Mouse (Mus musculus) CH12.LX (cell line): ENCODE data around the gene Plekhf1. TPM values are rescaled to one million over a fixed set of nuclear protein-coding genes. Genes with fewer than 3 reads are reported as not detected.

Experiments used
- DNase-seq: peaks from one replicate; pipeline ENCODE4 v3.0.0-alpha.2; 2013; ENCODE audit errors: extremely low read depth
- H3K27ac ChIP-seq: 2 replicates; pipeline ENCODE4 v1.5.1; 2012; ENCODE audit warnings: low read depth, mild to moderate bottlenecking, control low read depth, moderate library complexity; ENCODE audit not compliant: insufficient read depth
- H3K27me3 ChIP-seq: replicated peaks from 2 replicates; pipeline ENCODE3; 2012; ENCODE audit warnings: inconsistent platforms
- H3K36me3 ChIP-seq, 2 experiments: replicated peaks in 1 of 2; 2 replicates each; pipeline versions ENCODE3 to v1.6.1; 2012; ENCODE audit warnings: inconsistent platforms in 1 of 2, low read length in 1 of 2, mild to moderate bottlenecking in 1 of 2, mixed read lengths in 1 of 2, moderate library complexity in 1 of 2; ENCODE audit not compliant: control insufficient read depth in 1 of 2, insufficient read depth in 1 of 2
- H3K4me1 ChIP-seq, 2 experiments: 2 replicates each; pipeline ENCODE4 v1.6.1; 2012; ENCODE audit warnings: inconsistent platforms in 1 of 2, moderate library complexity in 1 of 2; ENCODE audit not compliant: insufficient read depth in 2 of 2, control insufficient read depth in 1 of 2
- H3K4me2 ChIP-seq: 2 replicates; pipeline ENCODE4 v1.6.1; 2012; ENCODE audit warnings: low read depth, mild to moderate bottlenecking, control low read depth; ENCODE audit not compliant: poor library complexity, insufficient read depth, severe bottlenecking
- H3K4me3 ChIP-seq, 3 experiments: fragments of 150-350 bp in 1 of 3; sonication (generic) in 1 of 3; replicated peaks in 1 of 3; 2 replicates each; pipeline versions ENCODE3 to v1.5.1; 2011 to 2012; ENCODE audit warnings: low read depth in 2 of 3, low read length in 2 of 3, mild to moderate bottlenecking in 2 of 3, moderate library complexity in 2 of 3, control low read depth in 1 of 3, improper control_type of control experiment in 1 of 3, inconsistent platforms in 1 of 3, mixed read lengths in 1 of 3; ENCODE audit not compliant: poor library complexity in 1 of 3
- H3K79me2 ChIP-seq: replicated peaks from 2 replicates; pipeline ENCODE4 v1.6.1; 2012; ENCODE audit warnings: mild to moderate bottlenecking, moderate library complexity; ENCODE audit not compliant: control insufficient read depth, poor library complexity, insufficient read depth, severe bottlenecking; ENCODE audit errors: extremely low read depth
- H3K9ac ChIP-seq: 2 replicates; pipeline ENCODE4 v1.6.1; 2012; ENCODE audit warnings: low read depth, mild to moderate bottlenecking, control low read depth, moderate library complexity; ENCODE audit not compliant: insufficient read depth
- H3K9me3 ChIP-seq: replicated peaks from 2 replicates; pipeline ENCODE3; 2012; ENCODE audit warnings: low read length, inconsistent platforms, mixed read lengths
- BHLHE40 ChIP-seq: IDR thresholded peaks from 2 replicates; pipeline ENCODE4 v1.6.1; 2011; ENCODE audit warnings: mild to moderate bottlenecking, low read depth, low read length, improper control_type of control experiment
- CHD2 ChIP-seq: IDR thresholded peaks from 2 replicates; pipeline ENCODE4 v1.6.1; 2011; ENCODE audit warnings: low read length, improper control_type of control experiment
- EP300 ChIP-seq: IDR thresholded peaks from 2 replicates; pipeline ENCODE4 v1.6.1; 2011; ENCODE audit warnings: low read length, improper control_type of control experiment
- HCFC1 ChIP-seq: IDR thresholded peaks from 2 replicates; pipeline ENCODE4 v1.6.1; 2012; ENCODE audit warnings: low read depth, mild to moderate bottlenecking, inconsistent platforms, low read length, improper control_type of control experiment
- JUND ChIP-seq: conservative IDR thresholded peaks from 2 replicates; pipeline ENCODE4 v1.6.1; 2011; ENCODE audit warnings: low read depth, low read length, improper control_type of control experiment
- KAT2A ChIP-seq: IDR thresholded peaks from 2 replicates; pipeline ENCODE4 v1.6.1; 2012; ENCODE audit warnings: low read length, improper control_type of control experiment, inconsistent platforms; ENCODE audit not compliant: insufficient replicate concordance
- MAZ ChIP-seq: IDR thresholded peaks from 2 replicates; pipeline ENCODE4 v1.6.1; 2012; ENCODE audit warnings: low read depth, mild to moderate bottlenecking, inconsistent platforms, low read length, improper control_type of control experiment, moderate library complexity
- MEF2A ChIP-seq: IDR thresholded peaks from 2 replicates; pipeline ENCODE4 v1.6.1; 2014; ENCODE audit warnings: low read depth, mild to moderate bottlenecking, inconsistent platforms, low read length, improper control_type of control experiment, borderline replicate concordance
- MXI1 ChIP-seq: IDR thresholded peaks from 2 replicates; pipeline ENCODE4 v1.6.1; 2011; ENCODE audit warnings: mild to moderate bottlenecking, low read depth, low read length, improper control_type of control experiment
- MYC ChIP-seq: IDR thresholded peaks from 2 replicates; pipeline ENCODE4 v1.6.1; 2011; ENCODE audit warnings: low read depth, mild to moderate bottlenecking, improper control_type of control experiment, low read length
- NELFE ChIP-seq: IDR thresholded peaks from 2 replicates; pipeline ENCODE4 v1.6.1; 2011; ENCODE audit warnings: low read depth, low read length, improper control_type of control experiment
- NRF1 ChIP-seq: IDR thresholded peaks from 2 replicates; pipeline ENCODE4 v1.6.1; 2014; ENCODE audit warnings: low read depth, mild to moderate bottlenecking, inconsistent platforms, low read length, improper control_type of control experiment, moderate library complexity
- PAX5 ChIP-seq: IDR thresholded peaks from 2 replicates; pipeline ENCODE4 v1.6.1; 2012; ENCODE audit warnings: low read length, inconsistent platforms, mixed read lengths
- POLR2A ChIP-seq: IDR thresholded peaks from 2 replicates; pipeline ENCODE4 v1.6.1; 2011; ENCODE audit warnings: low read depth, mild to moderate bottlenecking, improper control_type of control experiment, low read length
- TBP ChIP-seq: conservative IDR thresholded peaks from 2 replicates; pipeline ENCODE4 v1.6.1; 2011; ENCODE audit warnings: low read depth, low read length, improper control_type of control experiment
- TCF12 ChIP-seq: IDR thresholded peaks from 2 replicates; pipeline ENCODE4 v1.6.1; 2014; ENCODE audit warnings: low read depth, mild to moderate bottlenecking, inconsistent platforms, low read length, improper control_type of control experiment
- USF1 ChIP-seq: IDR thresholded peaks from 2 replicates; pipeline ENCODE4 v1.6.1; 2014; ENCODE audit warnings: low read depth, mild to moderate bottlenecking, inconsistent platforms, low read length, improper control_type of control experiment
- USF2 ChIP-seq: conservative IDR thresholded peaks from 2 replicates; pipeline ENCODE4 v1.6.1; 2011; ENCODE audit warnings: low read depth, low read length, improper control_type of control experiment
- ZC3H11A ChIP-seq: IDR thresholded peaks from 2 replicates; pipeline ENCODE4 v1.6.1; 2012; ENCODE audit warnings: low read depth, mild to moderate bottlenecking, inconsistent platforms, low read length, improper control_type of control experiment
- ZKSCAN1 ChIP-seq: IDR thresholded peaks from 2 replicates; pipeline ENCODE4 v1.6.1; 2012; ENCODE audit warnings: low read depth, inconsistent platforms, low read length, improper control_type of control experiment, borderline replicate concordance
- ZMIZ1 ChIP-seq: IDR thresholded peaks from 2 replicates; pipeline ENCODE4 v1.6.1; 2012; ENCODE audit warnings: low read depth, mild to moderate bottlenecking, inconsistent platforms, low read length, improper control_type of control experiment
- dilution Hi-C: fragments of 300-500 bp; cut with MboI; formaldehyde crosslinking; loops from 2 replicates; pipeline ENCODE4 v1.14.3; 2020; ENCODE audit warnings: low sequenced_read_pairs; ENCODE audit not compliant: extremely low pct_unique_long_range_greater_than_20kb, extremely low pct_ligation_motif_present
- in situ Hi-C: fragments of 300-500 bp; cut with MboI; formaldehyde crosslinking; loops from 3 replicates; pipeline ENCODE4 v1.14.3; 2019; ENCODE audit warnings: low sequenced_read_pairs, low pct_ligation_motif_present, low pct_unique_long_range_greater_than_20kb, mixed read lengths
- polyA plus RNA-seq: library from polyadenylated mRNA; unstranded; fragments of >175 nt; gene quantifications from 2 replicates; pipeline ENCODE4 v1.2.1, GENCODE M21; 2012; ENCODE audit warnings: low read depth; ENCODE audit not compliant: insufficient read length
- total RNA-seq, 2 experiments: library from RNA; depleted of rRNA; stranded (reverse); fragments of 300-350 nt in 1 of 2; fragments of >200 nt in 1 of 2; gene quantifications; 2 replicates each; pipeline ENCODE4 v1.2.3; 2012 to 2014

Plekhf1 gene
- total and polyA plus RNA-seq, 3 experiments = 0.16 to 0.72 TPM; not detected in 1

GRCm38 (mm10) chr7:38176056-38176455 lies 51.8 kb downstream of the Plekhf1 start:
- in situ Hi-C loops = loop anchor here (10.0 kb wide), 1 partner anchor 801 kb away; no protein-coding TSS in a partner anchor
- Histone ChIP-seq H3K27ac (no peak overlapping the region), H3K4me1 (peaks cover 0 to 18% of the 10 kb centered on the region in 2 experiments; a peak in 2 of 4 replicates), H3K4me2 (no peak overlapping the region), H3K9ac (no peak overlapping the region), H3K9me3 (no peaks in the 10 kb centered on the region), H3K36me3 (no peaks in the 10 kb centered on the region), H3K79me2 (no peaks in the 10 kb centered on the region), H3K27me3 (no peaks in the 10 kb centered on the region), H3K4me3 (no peak overlapping the region)
- TF ChIP-seq PAX5 = no peak
- no peak for TF ChIP-seq TCF12
- no peak for TF ChIP-seq POLR2A
- TF ChIP-seq TBP = no peak
- TF ChIP-seq EP300 = no peak
- TF ChIP-seq KAT2A = no peak
- TF ChIP-seq NELFE = no peak
- TF ChIP-seq CHD2 = no peak
- TF ChIP-seq HCFC1 = no peak
- TF ChIP-seq USF1 = no peak
- no peak for TF ChIP-seq BHLHE40
- no peak for TF ChIP-seq MXI1
- no peak for TF ChIP-seq ZKSCAN1
- TF ChIP-seq MAZ = no peak
- no peak for TF ChIP-seq NRF1
- TF ChIP-seq MEF2A = no peak
- no peak for DNase-seq
- dilution Hi-C loops = no loop called here

- no peak overlapping the region for H3K9ac ChIP-seq
- H3K4me3 ChIP-seq = no peak overlapping the region
- H3K27me3 ChIP-seq = no peaks in the 10 kb centered on the region
- peaks cover 0 to 16% of the 10 kb centered on the region in 2 experiments; a peak in 2 of 4 replicates for H3K4me1 ChIP-seq
- H3K4me2 ChIP-seq = no peak overlapping the region
- dilution Hi-C loops (no loop called here), in situ Hi-C loops (loop anchor here (10.0 kb wide), 1 partner anchor 800 kb away; no protein-coding TSS in a partner anchor)
- no peaks in the 10 kb centered on the region for H3K79me2 ChIP-seq
- peaks cover 2% of the 10 kb centered on the region for H3K9me3 ChIP-seq
- no peaks in the 10 kb centered on the region for H3K36me3 ChIP-seq
- H3K27ac ChIP-seq = no peak overlapping the region
- no peak for DNase-seq
- TF ChIP-seq PAX5 = no peak
- no peak for TF ChIP-seq JUND
- TF ChIP-seq ZMIZ1 = no peak
- no peak for TF ChIP-seq USF2
- TF ChIP-seq NELFE = no peak
- no peak for TF ChIP-seq HCFC1
- TF ChIP-seq MYC = no peak
- no peak for TF ChIP-seq NRF1
- TF ChIP-seq ZC3H11A = no peak
- no peak for TF ChIP-seq MXI1
These were observed 53.3 kb downstream of the Plekhf1 start for GRCm38 (mm10) chr7:38174321-38175148.
